Mouse (Mus musculus): ENCODE data around the gene Exoc3l2. TPM values are rescaled to one million over a fixed set of nuclear protein-coding genes. Genes with fewer than 3 reads are reported as not detected.

Exoc3l2 gene
- polyA plus RNA-seq, 1 experiment = 0.94 TPM

- Histone ChIP-seq H3K4me3 (ENCODE audit: control insufficient read depth, insufficient read depth, low read length) (no peak overlapping the region), H3K27ac (ENCODE audit: control insufficient read depth, insufficient read depth, low read length) (no peak overlapping the region), H3K36me3 (ENCODE audit: control insufficient read depth, insufficient read depth, low read length) (no peaks in the 10 kb centered on the region), H3K4me1 (replicated peaks; ENCODE audit: control insufficient read depth, insufficient read depth, low read length) (peaks cover 19% of the 10 kb centered on the region), H3K27me3 (ENCODE audit: control insufficient read depth, insufficient read depth, low read length) (no peaks in the 10 kb centered on the region; the same call in 1 of the 2 replicates)
- no peak for DNase-seq
- TF ChIP-seq CTCF (IDR thresholded peaks at IDR 0.05; ENCODE audit: borderline replicate concordance, control insufficient read depth, extremely low read depth, insufficient read depth, low read length, poor library complexity) (no peak), POLR2A (IDR thresholded peaks at IDR 0.05; ENCODE audit: control insufficient read depth, extremely low read depth, insufficient read depth, low read length, poor library complexity) (no peak)
- WGBS = 83% methylated on average over 2 of the region's 2 CpGs
These were observed 14.0 kb downstream of the Exoc3l2 start for GRCm38 (mm10) chr7:19477084-19477483.

GRCm38 (mm10) chr7:19477624-19478384, 14.7 kb downstream of the Exoc3l2 start:
- WGBS = 65% methylated on average over 14 of the region's 14 CpGs
- H3K4me3 ChIP-seq (ENCODE audit: control insufficient read depth, insufficient read depth, low read length) = no peak overlapping the region
- no peaks in the 10 kb centered on the region for H3K36me3 ChIP-seq (ENCODE audit: control insufficient read depth, insufficient read depth, low read length)
- H3K4me1 ChIP-seq (replicated peaks; ENCODE audit: control insufficient read depth, insufficient read depth, low read length) = peaks cover 11% of the 10 kb centered on the region
- DNase-seq = no peak
- TF ChIP-seq POLR2A (IDR thresholded peaks at IDR 0.05; ENCODE audit: control insufficient read depth, extremely low read depth, insufficient read depth, low read length, poor library complexity) = no peak
- no peak for TF ChIP-seq CTCF (IDR thresholded peaks at IDR 0.05; ENCODE audit: borderline replicate concordance, control insufficient read depth, extremely low read depth, insufficient read depth, low read length, poor library complexity)
- no peaks in the 10 kb centered on the region; the same call in 1 of the 2 replicates for H3K27me3 ChIP-seq (ENCODE audit: control insufficient read depth, insufficient read depth, low read length)
- no peak overlapping the region for H3K27ac ChIP-seq (ENCODE audit: control insufficient read depth, insufficient read depth, low read length)

GRCm38 (mm10) chr7:19483281-19483680, 20.1 kb downstream of the Exoc3l2 start:
- Histone ChIP-seq H3K4me3 (ENCODE audit: control insufficient read depth, insufficient read depth, low read length) (no peak overlapping the region), H3K27ac (ENCODE audit: control insufficient read depth, insufficient read depth, low read length) (no peak overlapping the region), H3K36me3 (ENCODE audit: control insufficient read depth, insufficient read depth, low read length) (no peaks in the 10 kb centered on the region), H3K27me3 (ENCODE audit: control insufficient read depth, insufficient read depth, low read length) (no peaks in the 10 kb centered on the region), H3K4me1 (replicated peaks; ENCODE audit: control insufficient read depth, insufficient read depth, low read length) (no peaks in the 10 kb centered on the region)
- DNase-seq = no peak
- whole genome bisulfite sequencing = 90% methylated on average over 8 of the region's 8 CpGs
- TF ChIP-seq POLR2A (IDR thresholded peaks at IDR 0.05; ENCODE audit: control insufficient read depth, extremely low read depth, insufficient read depth, low read length, poor library complexity) (no peak), CTCF (IDR thresholded peaks at IDR 0.05; ENCODE audit: borderline replicate concordance, control insufficient read depth, extremely low read depth, insufficient read depth, low read length, poor library complexity) (no peak)

GRCm38 (mm10) chr7:19485488-19485887, 22.4 kb downstream of the Exoc3l2 start:
- TF ChIP-seq CTCF (IDR thresholded peaks at IDR 0.05; ENCODE audit: borderline replicate concordance, control insufficient read depth, extremely low read depth, insufficient read depth, low read length, poor library complexity) (no peak), POLR2A (IDR thresholded peaks at IDR 0.05; ENCODE audit: control insufficient read depth, extremely low read depth, insufficient read depth, low read length, poor library complexity) (no peak)
- no peak overlapping the region for H3K4me3 ChIP-seq (ENCODE audit: control insufficient read depth, insufficient read depth, low read length)
- 100% methylated on average over 1 of the region's 1 CpGs for WGBS
- DNase-seq = no peak
- no peak overlapping the region for H3K27ac ChIP-seq (ENCODE audit: control insufficient read depth, insufficient read depth, low read length)
- no peaks in the 10 kb centered on the region for H3K4me1 ChIP-seq (replicated peaks; ENCODE audit: control insufficient read depth, insufficient read depth, low read length)
- no peaks in the 10 kb centered on the region for H3K36me3 ChIP-seq (ENCODE audit: control insufficient read depth, insufficient read depth, low read length)
- no peaks in the 10 kb centered on the region for H3K27me3 ChIP-seq (ENCODE audit: control insufficient read depth, insufficient read depth, low read length)

- TF ChIP-seq POLR2A (IDR thresholded peaks at IDR 0.05; ENCODE audit: control insufficient read depth, extremely low read depth, insufficient read depth, low read length, poor library complexity) (no peak), CTCF (IDR thresholded peaks at IDR 0.05; ENCODE audit: borderline replicate concordance, control insufficient read depth, extremely low read depth, insufficient read depth, low read length, poor library complexity) (no peak)
- no peak for DNase-seq
- H3K27ac ChIP-seq (ENCODE audit: control insufficient read depth, insufficient read depth, low read length) = no peak overlapping the region
- no peak overlapping the region for H3K4me3 ChIP-seq (ENCODE audit: control insufficient read depth, insufficient read depth, low read length)
- WGBS = 97% methylated on average over 7 of the region's 7 CpGs
- H3K27me3 ChIP-seq (ENCODE audit: control insufficient read depth, insufficient read depth, low read length) = no peaks in the 10 kb centered on the region
- H3K36me3 ChIP-seq (ENCODE audit: control insufficient read depth, insufficient read depth, low read length) = no peaks in the 10 kb centered on the region
- no peaks in the 10 kb centered on the region; the same call in 1 of the 2 replicates for H3K4me1 ChIP-seq (replicated peaks; ENCODE audit: control insufficient read depth, insufficient read depth, low read length)
These were observed 23.4 kb downstream of the Exoc3l2 start for GRCm38 (mm10) chr7:19486549-19486948.

- no peak overlapping the region for H3K4me3 ChIP-seq (ENCODE audit: control insufficient read depth, insufficient read depth, low read length)
- no peak for DNase-seq
These were observed 26.4 kb downstream of the Exoc3l2 start for GRCm38 (mm10) chr7:19489525-19489924.

More at GRCm38 (mm10) chr7:19489525-19489924, 26.4 kb downstream of the Exoc3l2 start:
- no peaks in the 10 kb centered on the region; the same call in 1 of the 2 replicates for H3K4me1 ChIP-seq (replicated peaks; ENCODE audit: control insufficient read depth, insufficient read depth, low read length)
- WGBS = 95% methylated on average over 31 of the region's 31 CpGs
- TF ChIP-seq CTCF (IDR thresholded peaks at IDR 0.05; ENCODE audit: borderline replicate concordance, control insufficient read depth, extremely low read depth, insufficient read depth, low read length, poor library complexity) (no peak), POLR2A (IDR thresholded peaks at IDR 0.05; ENCODE audit: control insufficient read depth, extremely low read depth, insufficient read depth, low read length, poor library complexity) (no peak)
- no peak overlapping the region for H3K27ac ChIP-seq (ENCODE audit: control insufficient read depth, insufficient read depth, low read length)
- no peaks in the 10 kb centered on the region for H3K27me3 ChIP-seq (ENCODE audit: control insufficient read depth, insufficient read depth, low read length)
- no peaks in the 10 kb centered on the region for H3K36me3 ChIP-seq (ENCODE audit: control insufficient read depth, insufficient read depth, low read length)

Data from thymus, adult 2 months (tissue).